Mouse (Mus musculus) neural tube, embryonic 13.5 days (tissue): Measurements from ENCODE around the gene Olfml2a. TPM values are rescaled to one million over a fixed set of nuclear protein-coding genes. Genes with fewer than 3 reads are reported as not detected.

Experiments
- ATAC-seq: fragments of 200-750 bp; cut with Nextera tagmentation; 2 replicates; pipeline ENCODE4 v1.8.0; 2017; ENCODE audit warnings: low read depth, mild to moderate bottlenecking, moderate TSS enrichment, moderate library complexity
- H3K27ac ChIP-seq: fragments of 300-500 bp; sonication (generic); replicated peaks from 2 replicates; pipeline ENCODE4 v1.5.1; 2015; ENCODE audit warnings: moderate library complexity, mild to moderate bottlenecking, inconsistent platforms
- H3K27me3 ChIP-seq: fragments of 300-500 bp; sonication (generic); 2 replicates; pipeline ENCODE4 v1.6.1; 2015; ENCODE audit warnings: mild to moderate bottlenecking, inconsistent platforms
- H3K36me3 ChIP-seq: fragments of 300-500 bp; sonication (generic); 2 replicates; pipeline ENCODE4 v1.6.1; 2015; ENCODE audit warnings: mild to moderate bottlenecking, inconsistent platforms
- H3K4me1 ChIP-seq: fragments of 300-500 bp; sonication (generic); replicated peaks from 2 replicates; pipeline ENCODE4 v1.6.1; 2015; ENCODE audit warnings: inconsistent platforms
- H3K4me2 ChIP-seq: fragments of 300-500 bp; sonication (generic); 2 replicates; pipeline ENCODE4 v1.6.1; 2015; ENCODE audit warnings: inconsistent platforms, mild to moderate bottlenecking, moderate library complexity
- H3K4me3 ChIP-seq: fragments of 300-500 bp; sonication (generic); 2 replicates; pipeline ENCODE4 v1.5.1; 2015; ENCODE audit warnings: mild to moderate bottlenecking, inconsistent platforms
- H3K9ac ChIP-seq: fragments of 300-500 bp; sonication (generic); 2 replicates; pipeline ENCODE4 v1.6.1; 2015; ENCODE audit warnings: moderate library complexity, mild to moderate bottlenecking, inconsistent platforms
- H3K9me3 ChIP-seq: fragments of 300-500 bp; sonication (generic); 2 replicates; pipeline ENCODE4 v1.6.1; 2016; ENCODE audit warnings: inconsistent platforms
- WGBS: fragments of 180-500 bp; shearing (Covaris S2); methylation state at CpG from one replicate; pipeline ENCODE4 v1.1.7; 2015; 5-methylcytosine and 5-hydroxymethylcytosine counted together
- polyA plus RNA-seq: library from polyadenylated mRNA; unstranded; fragments of >200 nt; fragmentation: Nextera tagmentation; extraction: Ambion mirVana; gene quantifications from 2 replicates; pipeline ENCODE4 v1.2.1, GENCODE M21; 2015

Olfml2a gene
- polyA plus RNA-seq, 1 experiment from 2014 or later, result 14.6 TPM

GRCm38 (mm10) chr2:38973223-38973622 is 41.4 kb downstream of the Olfml2a start:
- 41% methylated on average over 2 of the region's 2 CpGs for WGBS
- ATAC-seq, result no peak
- no peak overlapping the region for H3K27ac ChIP-seq
- H3K4me3 ChIP-seq, result no peak overlapping the region
- H3K9me3 ChIP-seq, result no peaks in the 10 kb centered on the region
- H3K9ac ChIP-seq, result no peak overlapping the region
- H3K4me2 ChIP-seq, result no peak overlapping the region
- no peaks in the 10 kb centered on the region for H3K27me3 ChIP-seq
- H3K36me3 ChIP-seq, result no peaks in the 10 kb centered on the region
- no peaks in the 10 kb centered on the region for H3K4me1 ChIP-seq

- Histone ChIP-seq H3K27me3 (no peaks in the 10 kb centered on the region), H3K4me3 (no peak overlapping the region), H3K27ac (no peak overlapping the region), H3K4me2 (no peak overlapping the region), H3K9ac (no peak overlapping the region), H3K4me1 (no peaks in the 10 kb centered on the region), H3K36me3 (no peaks in the 10 kb centered on the region), H3K9me3 (no peaks in the 10 kb centered on the region)
- ATAC-seq, result no peak
- 83% methylated on average over 7 of the region's 7 CpGs for WGBS
Observed at GRCm38 (mm10) chr2:38973701-38974100, 41.9 kb downstream of the Olfml2a start.

- 28% methylated on average over 2 of the region's 2 CpGs for WGBS
- no peaks in the 10 kb centered on the region for H3K9me3 ChIP-seq
- no peak overlapping the region for H3K4me2 ChIP-seq
- no peak overlapping the region for H3K4me3 ChIP-seq
- no peaks in the 10 kb centered on the region for H3K27me3 ChIP-seq
- H3K36me3 ChIP-seq, result no peaks in the 10 kb centered on the region
- H3K9ac ChIP-seq, result no peak overlapping the region
- no peak for ATAC-seq
- H3K27ac ChIP-seq, result no peak overlapping the region
- H3K4me1 ChIP-seq, result no peaks in the 10 kb centered on the region
Observed at GRCm38 (mm10) chr2:38974171-38974570, 42.4 kb downstream of the Olfml2a start.

GRCm38 (mm10) chr2:38975181-38975580 is 43.4 kb downstream of the Olfml2a start:
- no peak overlapping the region for H3K4me2 ChIP-seq
- H3K27ac ChIP-seq, result no peak overlapping the region
- no peak for ATAC-seq
- no peaks in the 10 kb centered on the region for H3K36me3 ChIP-seq
- H3K27me3 ChIP-seq, result no peaks in the 10 kb centered on the region
- 79% methylated on average over 3 of the region's 3 CpGs for WGBS
- no peak overlapping the region for H3K4me3 ChIP-seq
- no peaks in the 10 kb centered on the region for H3K9me3 ChIP-seq
- no peak overlapping the region for H3K9ac ChIP-seq
- no peaks in the 10 kb centered on the region for H3K4me1 ChIP-seq

- no peaks in the 10 kb centered on the region for H3K36me3 ChIP-seq
- H3K27ac ChIP-seq, result no peak overlapping the region
- H3K27me3 ChIP-seq, result no peaks in the 10 kb centered on the region
- WGBS, result 87% methylated on average over 21 of the region's 21 CpGs
- H3K9me3 ChIP-seq, result no peaks in the 10 kb centered on the region
- no peaks in the 10 kb centered on the region for H3K4me1 ChIP-seq
- no peak for ATAC-seq
- no peak overlapping the region for H3K9ac ChIP-seq
- no peak overlapping the region for H3K4me2 ChIP-seq
- no peak overlapping the region for H3K4me3 ChIP-seq
Observed at GRCm38 (mm10) chr2:38975941-38976805, 44.4 kb downstream of the Olfml2a start.

GRCm38 (mm10) chr2:38977837-38978236 is 46.1 kb downstream of the Olfml2a start:
- H3K4me2 ChIP-seq, result no peak overlapping the region
- peak; percentile 63 for ATAC-seq
- H3K27me3 ChIP-seq, result no peaks in the 10 kb centered on the region
- H3K27ac ChIP-seq, result no peak overlapping the region
- 60% methylated on average over 4 of the region's 4 CpGs for WGBS
- H3K36me3 ChIP-seq, result no peaks in the 10 kb centered on the region
- H3K4me3 ChIP-seq, result no peak overlapping the region
- no peak overlapping the region for H3K9ac ChIP-seq
- H3K9me3 ChIP-seq, result no peaks in the 10 kb centered on the region
- H3K4me1 ChIP-seq, result no peaks in the 10 kb centered on the region

- WGBS, result 98% methylated on average over 2 of the region's 2 CpGs
- H3K4me1 ChIP-seq, result no peaks in the 10 kb centered on the region
- no peaks in the 10 kb centered on the region for H3K27me3 ChIP-seq
- no peak overlapping the region for H3K4me2 ChIP-seq
- no peaks in the 10 kb centered on the region for H3K36me3 ChIP-seq
- no peak overlapping the region for H3K27ac ChIP-seq
- no peak overlapping the region for H3K9ac ChIP-seq
- peaks cover 4% of the 10 kb centered on the region; the same call in 1 of the 2 replicates for H3K9me3 ChIP-seq
- H3K4me3 ChIP-seq, result no peak overlapping the region
- ATAC-seq, result no peak
Observed at GRCm38 (mm10) chr2:38983456-38983855, 51.7 kb downstream of the Olfml2a start.

GRCm38 (mm10) chr2:38986580-38986979 is 54.8 kb downstream of the Olfml2a start:
- H3K4me1 ChIP-seq, result no peaks in the 10 kb centered on the region
- no peaks in the 10 kb centered on the region for H3K27me3 ChIP-seq
- peaks cover 4% of the 10 kb centered on the region; the same call in 1 of the 2 replicates for H3K9me3 ChIP-seq
- ATAC-seq, result no peak
- no peak overlapping the region for H3K4me3 ChIP-seq
- WGBS, result 78% methylated on average over 3 of the region's 3 CpGs
- H3K4me2 ChIP-seq, result no peak overlapping the region
- no peak overlapping the region for H3K27ac ChIP-seq
- no peak overlapping the region for H3K9ac ChIP-seq
- H3K36me3 ChIP-seq, result no peaks in the 10 kb centered on the region

GRCm38 (mm10) chr2:38987371-38987770 is 55.6 kb downstream of the Olfml2a start:
- H3K36me3 ChIP-seq, result no peaks in the 10 kb centered on the region

GRCm38 (mm10) chr2:38987803-38988510 is 56.2 kb downstream of the Olfml2a start:
- no peak overlapping the region for H3K27ac ChIP-seq
- H3K4me1 ChIP-seq, result peaks cover 8% of the 10 kb centered on the region
- WGBS, result 89% methylated on average over 6 of the region's 6 CpGs
- H3K27me3 ChIP-seq, result no peaks in the 10 kb centered on the region
- no peak overlapping the region for H3K4me3 ChIP-seq
- ATAC-seq, result no peak
- no peak overlapping the region for H3K4me2 ChIP-seq
- no peaks in the 10 kb centered on the region for H3K36me3 ChIP-seq
- no peak overlapping the region for H3K9ac ChIP-seq
- peaks cover 4% of the 10 kb centered on the region; the same call in 1 of the 2 replicates for H3K9me3 ChIP-seq

More at GRCm38 (mm10) chr2:38987371-38987770, 55.6 kb downstream of the Olfml2a start:
- peaks cover 2% of the 10 kb centered on the region for H3K4me1 ChIP-seq
- H3K9ac ChIP-seq, result no peak overlapping the region
- H3K27ac ChIP-seq, result no peak overlapping the region
- no peak for ATAC-seq
- no peak overlapping the region for H3K4me2 ChIP-seq
- no peak overlapping the region for H3K4me3 ChIP-seq
- WGBS, result 64% methylated on average over 1 of the region's 1 CpGs
- H3K27me3 ChIP-seq, result no peaks in the 10 kb centered on the region
- H3K9me3 ChIP-seq, result peaks cover 4% of the 10 kb centered on the region; the same call in 1 of the 2 replicates

GRCm38 (mm10) chr2:38988929-38989328 is 57.2 kb downstream of the Olfml2a start:
- H3K36me3 ChIP-seq, result no peaks in the 10 kb centered on the region
- H3K27ac ChIP-seq, result no peak overlapping the region
- no peaks in the 10 kb centered on the region for H3K27me3 ChIP-seq
- no peaks in the 10 kb centered on the region for H3K9me3 ChIP-seq
- ATAC-seq, result no peak
- no peak overlapping the region for H3K4me3 ChIP-seq
- no peak overlapping the region for H3K4me2 ChIP-seq
- peaks cover 8% of the 10 kb centered on the region for H3K4me1 ChIP-seq
- no peak overlapping the region for H3K9ac ChIP-seq
- 95% methylated on average over 2 of the region's 2 CpGs for WGBS

GRCm38 (mm10) chr2:38992004-38992403 is 60.2 kb downstream of the Olfml2a start:
- no peak for ATAC-seq
- Histone ChIP-seq H3K4me2 (no peak overlapping the region), H3K9ac (no peak overlapping the region), H3K4me1 (peaks cover 8% of the 10 kb centered on the region), H3K27me3 (0 out of 2 replicates have a peak, but pooled peaks cover 2% of the 10 kb centered on the region), H3K27ac (no peak overlapping the region), H3K36me3 (no peaks in the 10 kb centered on the region), H3K9me3 (no peaks in the 10 kb centered on the region), H3K4me3 (no peak overlapping the region)
- WGBS, result 71% methylated on average over 4 of the region's 4 CpGs
